Mouse (Mus musculus) monocyte, adult 5-6 weeks (primary cell): ENCODE measurements around the gene Nefh. TPM values are rescaled to one million over a fixed set of nuclear protein-coding genes. Genes with fewer than 3 reads are reported as not detected.

Experiments
- total RNA-seq: library from RNA; stranded (forward); fragments of 200-1000, 200-491, 200-594 nt; gene quantifications from 3 replicates; pipeline ENCODE4 v1.2.3, GENCODE M21; 2017

Gene Nefh
- total RNA-seq, 1 experiment from 2014 or later: 0.38 TPM

Other genes starting within 250 kb of the Nefh start
- 46.1 to 75.5 TPM (median 70.1 TPM) in 3 replicates for gene Uqcr10, start 243.7 kb downstream of the Nefh start, total RNA-seq
- 5.9 to 15.2 TPM (median 8.8 TPM) in 3 replicates for gene Zmat5, start 243.4 kb downstream of the Nefh start, total RNA-seq
- 0.85 TPM in 1 of 3 replicates, not detected in the others for gene Cabp7, start 201.3 kb downstream of the Nefh start, total RNA-seq
- 40.6 to 78.6 TPM (median 70.4 TPM) in 3 replicates for gene Nf2, start 98.5 kb downstream of the Nefh start, total RNA-seq
- 3.4 to 12.7 TPM (median 4.8 TPM) in 3 replicates for gene Nipsnap1, start 74.1 kb downstream of the Nefh start, total RNA-seq
- 32.0 to 53.6 TPM (median 48.2 TPM) in 3 replicates for gene Thoc5, start 52.7 kb downstream of the Nefh start, total RNA-seq
- gene Ap1b1, start 38.8 kb upstream of the Nefh start, total RNA-seq: 22.9 to 57.1 TPM (median 40.8 TPM) in 3 replicates
- 0.58 TPM in 1 of 3 replicates, not detected in the others for gene Rasl10a, start 110.1 kb upstream of the Nefh start, total RNA-seq
- gene Gas2l1, start 117.3 kb upstream of the Nefh start, total RNA-seq: 1.2 to 13.9 TPM (median 3.2 TPM) in 3 replicates
- 1.6 to 13.7 TPM (median 9.1 TPM) in 3 replicates for gene Rhbdd3, start 150.9 kb upstream of the Nefh start, total RNA-seq
- gene Ewsr1, start 151.2 kb upstream of the Nefh start, total RNA-seq: 492 to 570 TPM (median 517 TPM) in 3 replicates
- 7.4 to 24.4 TPM (median 10.2 TPM) in 3 replicates for gene Emid1, start 204.2 kb upstream of the Nefh start, total RNA-seq